Mouse (Mus musculus) neural tube, embryonic 15.5 days (tissue): ENCODE data around the gene 2900011O08Rik. TPM values are rescaled to one million over a fixed set of nuclear protein-coding genes. Genes with fewer than 3 reads are reported as not detected.

Experiments used
- ATAC-seq: fragments of 200-750 bp; cut with Nextera tagmentation; 2 replicates; pipeline ENCODE4 v1.8.0; 2017; ENCODE audit warnings: mild to moderate bottlenecking, moderate TSS enrichment, moderate library complexity; ENCODE audit not compliant: low FRiP score
- H3K27ac ChIP-seq: fragments of 300-500 bp; sonication (generic); replicated peaks from 2 replicates; pipeline ENCODE4 v1.5.1; 2015; ENCODE audit warnings: mild to moderate bottlenecking, inconsistent platforms
- H3K27me3 ChIP-seq: fragments of 300-500 bp; sonication (generic); replicated peaks from 2 replicates; pipeline ENCODE4 v1.6.1; 2015; ENCODE audit warnings: inconsistent platforms
- H3K36me3 ChIP-seq: fragments of 300-500 bp; sonication (generic); 2 replicates; pipeline ENCODE4 v1.6.1; 2015; ENCODE audit warnings: inconsistent platforms
- H3K4me1 ChIP-seq: fragments of 300-500 bp; sonication (generic); 2 replicates; pipeline ENCODE4 v1.6.1; 2015; ENCODE audit warnings: inconsistent platforms
- H3K4me2 ChIP-seq: fragments of 300-500 bp; sonication (generic); 2 replicates; pipeline ENCODE4 v1.6.1; 2015; ENCODE audit warnings: inconsistent platforms, mild to moderate bottlenecking, moderate library complexity
- H3K4me3 ChIP-seq: fragments of 300-500 bp; sonication (generic); replicated peaks from 2 replicates; pipeline ENCODE4 v1.5.1; 2015; ENCODE audit warnings: mild to moderate bottlenecking, inconsistent platforms
- H3K9ac ChIP-seq: fragments of 300-500 bp; sonication (generic); replicated peaks from 2 replicates; pipeline ENCODE4 v1.6.1; 2015; ENCODE audit warnings: mild to moderate bottlenecking, inconsistent platforms
- H3K9me3 ChIP-seq: fragments of 300-500 bp; sonication (generic); replicated peaks from 2 replicates; pipeline ENCODE4 v1.6.1; 2016; ENCODE audit warnings: inconsistent platforms
- WGBS: fragments of 180-500 bp; shearing (Covaris S2); methylation state at CpG from one replicate; pipeline ENCODE4 v1.1.7; 2015; ENCODE audit warnings: mixed read lengths; 5-methylcytosine and 5-hydroxymethylcytosine counted together
- polyA plus RNA-seq: library from polyadenylated mRNA; unstranded; fragments of >200 nt; fragmentation: Nextera tagmentation; extraction: Ambion mirVana; gene quantifications from 2 replicates; pipeline ENCODE4 v1.2.1, GENCODE M21; 2015

Gene 2900011O08Rik
- polyA plus RNA-seq, 1 experiment from 2014 or later = 186 TPM

GRCm38 (mm10) chr16:14008081-14008480 lies 21.7 kb downstream of the 2900011O08Rik start:
- H3K9me3 ChIP-seq = no peaks in the 10 kb centered on the region
- H3K27me3 ChIP-seq = no peaks in the 10 kb centered on the region
- 87% methylated on average over 2 of the region's 2 CpGs for WGBS
- no peak for ATAC-seq
- no peak overlapping the region for H3K9ac ChIP-seq
- H3K4me1 ChIP-seq = peaks cover 8% of the 10 kb centered on the region
- 0 out of 2 replicates have a peak, but pooled peaks cover 7% of the 10 kb centered on the region for H3K36me3 ChIP-seq
- no peak overlapping the region for H3K27ac ChIP-seq
- no peak overlapping the region for H3K4me2 ChIP-seq
- H3K4me3 ChIP-seq = no peak overlapping the region

GRCm38 (mm10) chr16:14008708-14009107 lies 22.3 kb downstream of the 2900011O08Rik start:
- no peak overlapping the region for H3K27ac ChIP-seq

GRCm38 (mm10) chr16:14009966-14010365 lies 23.6 kb downstream of the 2900011O08Rik start:
- Histone ChIP-seq H3K27ac (no peak overlapping the region), H3K36me3 (0 out of 2 replicates have a peak, but pooled peaks cover 7% of the 10 kb centered on the region), H3K4me1 (no peaks in the 10 kb centered on the region), H3K9me3 (no peaks in the 10 kb centered on the region), H3K27me3 (no peaks in the 10 kb centered on the region), H3K4me2 (no peak overlapping the region), H3K4me3 (no peak overlapping the region), H3K9ac (no peak overlapping the region)
- no peak for ATAC-seq
- whole genome bisulfite sequencing = 86% methylated on average over 4 of the region's 4 CpGs

More at GRCm38 (mm10) chr16:14008708-14009107, 22.3 kb downstream of the 2900011O08Rik start:
- H3K36me3 ChIP-seq = 0 out of 2 replicates have a peak, but pooled peaks cover 7% of the 10 kb centered on the region
- H3K4me2 ChIP-seq = no peak overlapping the region
- H3K4me1 ChIP-seq = peaks cover 6% of the 10 kb centered on the region
- no peaks in the 10 kb centered on the region for H3K27me3 ChIP-seq
- H3K9me3 ChIP-seq = no peaks in the 10 kb centered on the region
- no peak overlapping the region for H3K9ac ChIP-seq
- no peak for ATAC-seq
- no peak overlapping the region for H3K4me3 ChIP-seq

- Histone ChIP-seq H3K27me3 (no peaks in the 10 kb centered on the region), H3K4me2 (no peak overlapping the region), H3K36me3 (0 out of 2 replicates have a peak, but pooled peaks cover 3% of the 10 kb centered on the region), H3K9me3 (no peaks in the 10 kb centered on the region), H3K4me3 (no peak overlapping the region), H3K4me1 (no peaks in the 10 kb centered on the region), H3K9ac (no peak overlapping the region), H3K27ac (no peak overlapping the region)
- WGBS = 93% methylated on average over 8 of the region's 8 CpGs
- ATAC-seq = no peak
Observed at GRCm38 (mm10) chr16:14017306-14017705, 30.9 kb downstream of the 2900011O08Rik start.

- no peaks in the 10 kb centered on the region for H3K9me3 ChIP-seq
- 78% methylated on average over 3 of the region's 3 CpGs for WGBS
Observed at GRCm38 (mm10) chr16:14021166-14021822, 34.9 kb downstream of the 2900011O08Rik start.

GRCm38 (mm10) chr16:14025091-14025990 lies 38.9 kb downstream of the 2900011O08Rik start:
- Histone ChIP-seq H3K4me1 (0 out of 2 replicates have a peak, but pooled peaks cover 9% of the 10 kb centered on the region), H3K27ac (no peak overlapping the region), H3K4me2 (no peak overlapping the region), H3K36me3 (peaks cover 6% of the 10 kb centered on the region; the same call in 1 of the 2 replicates), H3K4me3 (no peak overlapping the region), H3K27me3 (no peaks in the 10 kb centered on the region), H3K9me3 (no peaks in the 10 kb centered on the region), H3K9ac (no peak overlapping the region)
- ATAC-seq = no peak
- 13% methylated on average over 2 of the region's 2 CpGs for WGBS

More at GRCm38 (mm10) chr16:14021166-14021822, 34.9 kb downstream of the 2900011O08Rik start:
- ATAC-seq = no peak
- Histone ChIP-seq H3K9ac (no peak overlapping the region), H3K4me1 (0 out of 2 replicates have a peak, but pooled peaks cover 9% of the 10 kb centered on the region), H3K4me3 (no peak overlapping the region), H3K4me2 (no peak overlapping the region), H3K27me3 (no peaks in the 10 kb centered on the region), H3K36me3 (0 out of 2 replicates have a peak, but pooled peaks cover 5% of the 10 kb centered on the region), H3K27ac (no peak overlapping the region)

- Histone ChIP-seq H3K9ac (no peak overlapping the region), H3K9me3 (no peaks in the 10 kb centered on the region), H3K4me1 (0 out of 2 replicates have a peak, but pooled peaks cover 9% of the 10 kb centered on the region), H3K27me3 (no peaks in the 10 kb centered on the region), H3K36me3 (peaks cover 6% of the 10 kb centered on the region; the same call in 1 of the 2 replicates), H3K27ac (no peak overlapping the region), H3K4me2 (no peak overlapping the region), H3K4me3 (no peak overlapping the region)
- WGBS = 59% methylated on average over 2 of the region's 2 CpGs
- no peak for ATAC-seq
Observed at GRCm38 (mm10) chr16:14029072-14029471, 42.7 kb downstream of the 2900011O08Rik start.

- Histone ChIP-seq H3K4me1 (0 out of 2 replicates have a peak, but pooled peaks cover 9% of the 10 kb centered on the region), H3K9me3 (no peaks in the 10 kb centered on the region), H3K27ac (no peak overlapping the region), H3K9ac (no peak overlapping the region), H3K4me2 (no peak overlapping the region), H3K27me3 (no peaks in the 10 kb centered on the region), H3K36me3 (peaks cover 6% of the 10 kb centered on the region; the same call in 1 of the 2 replicates), H3K4me3 (no peak overlapping the region)
- WGBS = 73% methylated on average over 2 of the region's 2 CpGs
- no peak for ATAC-seq
Observed at GRCm38 (mm10) chr16:14029851-14030250, 43.4 kb downstream of the 2900011O08Rik start.

GRCm38 (mm10) chr16:14030650-14031049 lies 44.2 kb downstream of the 2900011O08Rik start:
- no peak overlapping the region for H3K9ac ChIP-seq
- no peak for ATAC-seq
- peaks cover 6% of the 10 kb centered on the region; the same call in 1 of the 2 replicates for H3K36me3 ChIP-seq
- H3K4me1 ChIP-seq = 0 out of 2 replicates have a peak, but pooled peaks cover 2% of the 10 kb centered on the region
- 89% methylated on average over 4 of the region's 4 CpGs for WGBS
- H3K9me3 ChIP-seq = no peaks in the 10 kb centered on the region
- H3K4me2 ChIP-seq = no peak overlapping the region
- H3K27me3 ChIP-seq = no peaks in the 10 kb centered on the region
- H3K27ac ChIP-seq = no peak overlapping the region
- H3K4me3 ChIP-seq = no peak overlapping the region

GRCm38 (mm10) chr16:14033076-14033475 lies 46.7 kb downstream of the 2900011O08Rik start:
- H3K27me3 ChIP-seq = no peaks in the 10 kb centered on the region
- H3K4me1 ChIP-seq = no peaks in the 10 kb centered on the region
- H3K4me2 ChIP-seq = no peak overlapping the region
- H3K27ac ChIP-seq = no peak overlapping the region
- no peak for ATAC-seq
- 81% methylated on average over 4 of the region's 4 CpGs for WGBS
- H3K9ac ChIP-seq = no peak overlapping the region
- H3K9me3 ChIP-seq = no peaks in the 10 kb centered on the region
- H3K4me3 ChIP-seq = no peak overlapping the region
- no peaks in the 10 kb centered on the region for H3K36me3 ChIP-seq

- WGBS = 97% methylated on average over 2 of the region's 2 CpGs
- no peaks in the 10 kb centered on the region for H3K27me3 ChIP-seq
- H3K36me3 ChIP-seq = no peaks in the 10 kb centered on the region
- H3K4me2 ChIP-seq = no peak overlapping the region
- H3K9ac ChIP-seq = no peak overlapping the region
- H3K9me3 ChIP-seq = no peaks in the 10 kb centered on the region
- H3K4me1 ChIP-seq = no peaks in the 10 kb centered on the region
- no peak overlapping the region for H3K4me3 ChIP-seq
- no peak for ATAC-seq
- no peak overlapping the region for H3K27ac ChIP-seq
Observed at GRCm38 (mm10) chr16:14042421-14042820, 56.0 kb downstream of the 2900011O08Rik start.
